Mouse (Mus musculus): ENCODE measurements around the gene Stx5a. TPM values are rescaled to one million over a fixed set of nuclear protein-coding genes. Genes with fewer than 3 reads are reported as not detected.

Gene Stx5a
- polyA plus RNA-seq, 1 experiment, result 65.9 TPM

DNA sequence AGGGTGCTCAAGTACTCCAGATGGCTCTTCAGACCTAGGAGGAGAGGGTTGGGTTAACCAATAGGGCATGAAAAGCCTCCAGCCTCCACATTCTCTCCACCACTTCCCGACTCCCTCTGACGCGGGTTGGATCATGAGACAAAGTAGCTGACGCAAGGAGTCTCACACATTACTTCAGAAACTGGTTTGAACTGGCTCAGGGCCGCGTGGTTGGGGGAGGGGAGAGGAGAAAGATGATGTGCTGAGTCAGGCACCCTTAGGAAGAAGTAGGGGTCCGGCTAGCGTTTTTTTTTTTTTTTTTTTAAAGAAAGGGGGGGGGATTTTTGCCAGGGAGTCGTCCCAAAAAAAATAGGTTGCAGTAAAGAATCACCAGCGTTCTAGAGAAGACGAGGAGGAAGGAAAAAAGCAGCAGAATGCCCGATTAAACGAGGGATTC is 28.3 kb upstream of the Stx5a start:
- H3K4me1 ChIP-seq (ENCODE audit: control insufficient read depth, insufficient read depth, insufficient read length, low read length), result peaks cover 32% of the 10 kb centered on the region; the same call in 1 of the 2 replicates
- H3K27ac ChIP-seq (ENCODE audit: insufficient read depth, low read depth, low read length), result peak overlapping the region; percentile 84
- peaks cover 38% of the 10 kb centered on the region for H3K36me3 ChIP-seq (ENCODE audit: control insufficient read depth, insufficient read depth, low read length)
- no peak for TF ChIP-seq CTCF (IDR thresholded peaks at IDR 0.05; ENCODE audit: extremely low read depth, insufficient read length, insufficient replicate concordance, low read depth, low read length)
- TF ChIP-seq POLR2A (IDR thresholded peaks at IDR 0.05; ENCODE audit: low read depth, low read length), result no peak
- H3K27me3 ChIP-seq (ENCODE audit: control insufficient read depth, insufficient read depth, low read length), result no peaks in the 10 kb centered on the region
- H3K4me3 ChIP-seq (ENCODE audit: low read depth, low read length), result peak overlapping the region; percentile 69
- WGBS, result under 1% methylated on average over 13 of the region's 13 CpGs

DNA sequence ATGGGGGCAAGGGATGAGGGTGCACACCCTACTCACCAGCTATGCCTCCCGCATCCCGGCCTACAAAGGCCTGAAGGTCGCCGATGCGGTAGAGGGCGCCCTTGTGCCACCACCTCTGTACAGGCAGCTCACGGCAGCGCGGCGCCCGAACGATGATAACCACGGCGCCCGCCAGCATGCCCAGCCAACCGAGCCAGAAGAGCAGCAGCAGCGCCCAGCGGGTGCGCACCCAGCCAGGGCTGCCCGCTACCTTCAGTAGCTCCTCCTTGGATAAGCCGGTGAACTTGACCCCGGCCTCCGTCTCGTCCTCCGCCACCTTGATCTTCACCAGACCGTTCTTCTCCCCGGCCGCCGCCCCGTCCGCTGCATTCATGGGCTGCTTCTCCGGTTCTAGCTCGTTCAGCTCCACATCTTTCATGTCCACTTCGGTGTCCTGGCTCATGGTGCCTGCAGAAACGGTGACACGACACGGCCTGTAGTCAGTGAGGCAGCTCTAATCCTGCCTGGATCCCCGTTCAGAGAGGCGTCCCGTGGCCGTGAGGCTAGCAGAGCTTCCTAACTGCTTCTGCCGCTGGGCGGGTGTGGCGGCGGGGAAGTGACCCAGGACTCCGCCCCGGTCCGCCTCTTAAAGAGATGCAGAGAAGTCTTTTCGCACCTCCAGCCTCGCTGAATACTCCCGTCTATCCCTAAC is 27.8 kb upstream of the Stx5a start:
- H3K27me3 ChIP-seq (ENCODE audit: control insufficient read depth, insufficient read depth, low read length), result no peaks in the 10 kb centered on the region
- peak overlapping the region; percentile 84 for H3K27ac ChIP-seq (ENCODE audit: insufficient read depth, low read depth, low read length)
- peaks cover 32% of the 10 kb centered on the region; the same call in 1 of the 2 replicates for H3K4me1 ChIP-seq (ENCODE audit: control insufficient read depth, insufficient read depth, insufficient read length, low read length)
- peak overlapping the region; percentile 69 for H3K4me3 ChIP-seq (ENCODE audit: low read depth, low read length)
- peaks cover 33% of the 10 kb centered on the region for H3K36me3 ChIP-seq (ENCODE audit: control insufficient read depth, insufficient read depth, low read length)
- TF ChIP-seq CTCF (IDR thresholded peaks at IDR 0.05; ENCODE audit: extremely low read depth, insufficient read length, insufficient replicate concordance, low read depth, low read length) (peak; percentile 61), POLR2A (IDR thresholded peaks at IDR 0.05; ENCODE audit: low read depth, low read length) (peak; percentile 99)
- WGBS, result under 1% methylated on average over 51 of the region's 51 CpGs

DNA sequence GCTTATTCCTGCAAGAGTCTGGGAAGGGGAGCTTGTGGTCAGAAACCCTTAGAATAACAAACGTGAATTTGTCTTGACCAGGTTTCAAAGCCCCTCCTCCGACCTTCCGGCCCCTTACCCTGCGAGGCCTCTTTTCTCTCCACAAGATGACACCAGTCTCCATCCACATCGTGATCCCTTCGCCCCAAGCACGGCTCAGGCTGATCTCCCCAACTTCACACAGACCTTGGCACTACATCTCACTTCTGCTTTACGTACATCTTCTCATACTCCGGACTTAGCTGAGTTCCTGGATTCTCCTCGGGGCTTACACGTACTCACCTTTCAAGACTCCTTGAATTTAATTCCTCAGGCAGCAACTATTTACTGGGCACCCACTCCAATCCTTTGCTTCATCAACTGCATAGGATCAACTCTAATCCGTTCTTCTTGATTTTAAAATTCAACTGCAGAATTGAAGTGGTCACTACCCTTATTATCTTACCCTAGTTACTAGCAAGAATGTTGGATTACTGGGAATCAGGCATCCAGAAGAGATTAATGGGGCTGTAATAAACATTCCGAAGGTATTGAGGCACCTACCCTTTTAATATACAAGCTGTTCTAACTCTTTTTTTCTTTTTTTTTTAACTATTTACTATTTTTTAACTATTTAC is 27.1 kb upstream of the Stx5a start:
- WGBS, result 12% methylated on average over 13 of the region's 13 CpGs
- H3K4me1 ChIP-seq (ENCODE audit: control insufficient read depth, insufficient read depth, insufficient read length, low read length), result peaks cover 32% of the 10 kb centered on the region; the same call in 1 of the 2 replicates
- no peak for TF ChIP-seq CTCF (IDR thresholded peaks at IDR 0.05; ENCODE audit: extremely low read depth, insufficient read length, insufficient replicate concordance, low read depth, low read length)
- no peak for TF ChIP-seq POLR2A (IDR thresholded peaks at IDR 0.05; ENCODE audit: low read depth, low read length)
- H3K27ac ChIP-seq (ENCODE audit: insufficient read depth, low read depth, low read length), result peak overlapping the region; percentile 84
- no peaks in the 10 kb centered on the region for H3K27me3 ChIP-seq (ENCODE audit: control insufficient read depth, insufficient read depth, low read length)
- peak overlapping the region; percentile 69 for H3K4me3 ChIP-seq (ENCODE audit: low read depth, low read length)
- H3K36me3 ChIP-seq (ENCODE audit: control insufficient read depth, insufficient read depth, low read length), result peaks cover 26% of the 10 kb centered on the region

DNA sequence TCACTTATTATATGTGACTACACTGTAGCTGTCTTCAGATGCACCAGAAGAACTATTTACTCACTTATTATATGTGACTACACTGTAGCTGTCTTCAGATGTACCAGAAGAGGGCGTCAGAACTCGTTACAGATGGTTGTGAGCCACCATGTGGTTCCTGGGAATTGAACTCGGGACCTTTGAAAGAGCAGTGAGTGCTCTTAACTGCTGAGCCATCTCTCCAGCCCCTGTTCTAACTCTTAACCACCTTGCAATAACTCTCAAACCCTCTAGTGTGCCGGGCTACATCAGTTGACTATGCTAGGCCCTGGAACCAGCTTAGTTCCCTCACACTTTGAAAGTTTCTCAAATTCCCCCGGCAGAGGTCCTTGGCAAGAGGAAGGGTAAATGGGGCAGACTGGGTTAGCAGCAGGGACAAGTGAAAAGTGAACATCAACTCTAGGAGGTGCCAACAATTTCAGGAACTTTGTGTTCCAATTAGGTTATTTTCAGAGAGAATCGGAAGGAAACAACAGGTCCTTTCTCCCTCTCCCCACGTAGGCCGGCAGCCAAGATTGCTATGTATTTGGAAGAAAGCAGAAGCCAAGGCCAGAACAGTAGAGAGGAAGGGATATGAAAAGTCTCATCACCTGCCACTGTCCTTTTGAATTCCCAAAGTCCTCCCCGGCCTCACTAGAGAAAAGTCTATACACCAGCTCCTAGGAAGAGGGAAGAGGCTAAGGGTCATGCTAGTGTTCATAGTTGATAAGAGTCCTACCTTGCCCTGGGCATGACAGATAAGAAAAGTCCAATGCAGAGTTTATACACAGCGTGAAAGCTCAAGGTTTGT is 26.3 kb upstream of the Stx5a start:
- H3K4me3 ChIP-seq (ENCODE audit: low read depth, low read length), result no peak overlapping the region
- no peaks in the 10 kb centered on the region for H3K27me3 ChIP-seq (ENCODE audit: control insufficient read depth, insufficient read depth, low read length)
- TF ChIP-seq POLR2A (IDR thresholded peaks at IDR 0.05; ENCODE audit: low read depth, low read length) (no peak), CTCF (IDR thresholded peaks at IDR 0.05; ENCODE audit: extremely low read depth, insufficient read length, insufficient replicate concordance, low read depth, low read length) (no peak)
- peaks cover 18% of the 10 kb centered on the region for H3K36me3 ChIP-seq (ENCODE audit: control insufficient read depth, insufficient read depth, low read length)
- peak overlapping the region; percentile 94 for H3K27ac ChIP-seq (ENCODE audit: insufficient read depth, low read depth, low read length)
- peaks cover 28% of the 10 kb centered on the region; the same call in 1 of the 2 replicates for H3K4me1 ChIP-seq (ENCODE audit: control insufficient read depth, insufficient read depth, insufficient read length, low read length)
- 52% methylated on average over 10 of the region's 10 CpGs for WGBS

DNA sequence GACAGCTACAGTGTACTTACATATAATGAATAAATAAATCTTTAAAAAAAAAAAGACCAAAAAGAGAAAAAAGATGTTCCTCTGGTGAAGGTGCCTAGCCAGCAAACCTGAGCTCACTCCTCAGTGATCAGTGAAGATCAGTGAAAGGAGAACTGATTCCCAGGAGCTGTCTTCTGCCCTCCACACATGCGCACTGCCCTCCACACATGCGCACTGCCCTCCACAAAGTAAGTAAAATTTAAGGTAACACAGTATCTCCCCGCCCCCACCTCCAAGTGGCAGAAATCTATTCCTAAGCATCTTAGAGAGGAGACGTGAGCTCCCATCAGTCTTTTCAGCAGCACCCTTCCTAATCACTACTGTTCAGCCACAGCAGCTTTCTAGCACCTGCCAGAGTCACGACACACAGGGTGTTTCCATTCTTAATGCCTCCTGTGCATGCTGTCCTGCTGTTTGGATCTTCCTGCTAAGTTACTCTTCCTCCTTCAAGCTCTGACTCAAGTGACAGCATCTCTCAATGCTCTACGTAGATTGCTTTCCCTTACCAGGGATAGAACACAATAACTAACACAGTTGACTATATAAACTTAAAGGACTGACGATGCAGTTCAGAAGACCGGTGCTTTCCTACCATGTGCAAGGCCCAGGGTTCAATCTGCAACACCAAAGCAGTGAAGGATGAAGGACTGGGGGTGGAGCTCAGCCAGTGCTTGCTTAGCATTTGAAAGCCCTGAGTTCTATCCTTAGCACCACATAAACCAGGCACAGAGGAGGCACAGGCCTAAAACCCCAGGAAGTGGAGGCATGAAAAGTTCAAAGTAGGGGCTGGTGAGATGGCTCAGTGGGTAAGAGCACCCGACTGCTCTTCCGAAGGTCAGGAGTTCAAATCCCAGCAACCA is 25.1 kb upstream of the Stx5a start:
- 89% methylated on average over 10 of the region's 10 CpGs for WGBS
- Histone ChIP-seq H3K27me3 (ENCODE audit: control insufficient read depth, insufficient read depth, low read length) (no peaks in the 10 kb centered on the region), H3K4me1 (ENCODE audit: control insufficient read depth, insufficient read depth, insufficient read length, low read length) (peaks cover 22% of the 10 kb centered on the region; the same call in 1 of the 2 replicates), H3K4me3 (ENCODE audit: low read depth, low read length) (no peak overlapping the region), H3K36me3 (ENCODE audit: control insufficient read depth, insufficient read depth, low read length) (peaks cover 7% of the 10 kb centered on the region; the same call in 1 of the 2 replicates), H3K27ac (ENCODE audit: insufficient read depth, low read depth, low read length) (peak overlapping the region; percentile 94)
- no peak for TF ChIP-seq CTCF (IDR thresholded peaks at IDR 0.05; ENCODE audit: extremely low read depth, insufficient read length, insufficient replicate concordance, low read depth, low read length)
- no peak for TF ChIP-seq POLR2A (IDR thresholded peaks at IDR 0.05; ENCODE audit: low read depth, low read length)

DNA sequence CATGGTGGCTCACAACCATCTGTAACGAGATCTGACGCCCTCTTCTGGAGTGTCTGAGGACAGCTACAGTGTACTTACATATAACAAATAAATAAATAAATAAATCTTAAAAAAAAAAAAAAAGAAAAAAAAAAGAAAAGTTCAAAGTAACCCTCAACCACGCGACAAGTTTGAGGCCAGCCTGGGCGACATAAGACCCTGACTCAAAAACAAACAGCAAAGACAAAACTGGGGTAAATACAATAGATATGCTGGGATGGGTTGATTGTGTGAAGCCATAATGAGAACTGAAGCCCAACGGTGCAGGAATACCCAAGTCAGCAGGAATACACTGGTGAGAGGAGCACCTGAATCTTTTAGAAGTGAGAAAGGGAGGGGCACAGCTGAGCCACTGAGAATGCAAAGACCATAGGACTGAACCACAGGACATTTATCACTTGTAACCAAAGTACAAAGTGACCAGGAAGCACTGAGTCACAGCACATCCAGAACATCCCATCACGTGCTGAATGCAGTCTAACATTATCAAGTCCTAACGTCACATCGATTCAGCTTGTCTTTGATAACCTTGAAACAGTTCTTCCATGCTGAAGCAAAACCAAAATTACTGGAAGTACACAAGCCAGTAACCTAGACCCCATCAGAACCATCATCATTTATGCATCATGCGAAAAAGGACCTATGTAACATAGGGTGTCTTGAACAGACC is 24.3 kb upstream of the Stx5a start:
- Histone ChIP-seq H3K36me3 (ENCODE audit: control insufficient read depth, insufficient read depth, low read length) (peaks cover 2% of the 10 kb centered on the region; the same call in 1 of the 2 replicates), H3K4me3 (ENCODE audit: low read depth, low read length) (no peak overlapping the region), H3K27ac (ENCODE audit: insufficient read depth, low read depth, low read length) (peak overlapping the region; percentile 94), H3K4me1 (ENCODE audit: control insufficient read depth, insufficient read depth, insufficient read length, low read length) (peaks cover 19% of the 10 kb centered on the region; the same call in 1 of the 2 replicates), H3K27me3 (ENCODE audit: control insufficient read depth, insufficient read depth, low read length) (no peaks in the 10 kb centered on the region)
- no peak for TF ChIP-seq POLR2A (IDR thresholded peaks at IDR 0.05; ENCODE audit: low read depth, low read length)
- TF ChIP-seq CTCF (IDR thresholded peaks at IDR 0.05; ENCODE audit: extremely low read depth, insufficient read length, insufficient replicate concordance, low read depth, low read length), result no peak
- 67% methylated on average over 9 of the region's 10 CpGs for WGBS

All from small intestine, adult 2 months (tissue).